Mouse (Mus musculus): Measurements from ENCODE around the gene Slc4a2.

- no peak for TF ChIP-seq POLR2A (IDR thresholded peaks at IDR 0.05; ENCODE audit: low read depth, low read length)
- no peak for TF ChIP-seq CTCF (IDR thresholded peaks at IDR 0.05; ENCODE audit: extremely low read depth, insufficient read length, insufficient replicate concordance, low read depth, low read length)
Observed at GRCm38 (mm10) chr5:24427981-24428402, 4.4 kb downstream of the Slc4a2 start.
